Mouse (Mus musculus): ENCODE data around the gene Ttc7b. TPM values are rescaled to one million over a fixed set of nuclear protein-coding genes. Genes with fewer than 3 reads are reported as not detected.

Ttc7b gene
- total and polyA plus RNA-seq, 2 experiments: 7.7 to 10.7 TPM

- peaks cover 61% of the 10 kb centered on the region for H3K36me3 ChIP-seq (ENCODE audit: control insufficient read depth, insufficient read depth, low read length)
- WGBS: 9% methylated on average over 3 of the region's 3 CpGs
- H3K27me3 ChIP-seq (ENCODE audit: control insufficient read depth, insufficient read depth, low read length): no peaks in the 10 kb centered on the region
- H3K79me2 ChIP-seq (ENCODE audit: control insufficient read depth, insufficient read depth, low read length): no peaks in the 10 kb centered on the region
- TF ChIP-seq POLR2A (IDR thresholded peaks at IDR 0.05; ENCODE audit: extremely low read depth, insufficient read depth, low read length): no peak
- TF ChIP-seq CTCF (IDR thresholded peaks at IDR 0.05; ENCODE audit: low read depth, low read length): no peak
- peak; percentile 12 for DNase-seq (ENCODE audit: extremely low read depth, low read depth, low spot score)
- H3K9ac ChIP-seq (ENCODE audit: low read depth, low read length): no peak overlapping the region
- no peak overlapping the region for H3K4me3 ChIP-seq (ENCODE audit: insufficient read depth, low read depth, low read length)
- no peaks in the 10 kb centered on the region for H3K4me1 ChIP-seq (ENCODE audit: control insufficient read depth, insufficient read depth, low read length)
- H3K27ac ChIP-seq (replicated peaks; ENCODE audit: insufficient read depth, low read depth, low read length): no peak overlapping the region
Measured at GRCm38 (mm10) chr12:100369220-100369619, 151.4 kb downstream of the Ttc7b start.

- H3K4me1 ChIP-seq (ENCODE audit: control insufficient read depth, insufficient read depth, low read length): 0 out of 2 replicates have a peak, but pooled peaks cover 1% of the 10 kb centered on the region
- WGBS: 94% methylated on average over 12 of the region's 12 CpGs
- no peak for DNase-seq (ENCODE audit: extremely low read depth, low read depth, low spot score)
- no peaks in the 10 kb centered on the region for H3K27me3 ChIP-seq (ENCODE audit: control insufficient read depth, insufficient read depth, low read length)
- no peaks in the 10 kb centered on the region for H3K79me2 ChIP-seq (ENCODE audit: control insufficient read depth, insufficient read depth, low read length)
- H3K27ac ChIP-seq (replicated peaks; ENCODE audit: insufficient read depth, low read depth, low read length): no peak overlapping the region
- TF ChIP-seq CTCF (IDR thresholded peaks at IDR 0.05; ENCODE audit: low read depth, low read length) (no peak), POLR2A (IDR thresholded peaks at IDR 0.05; ENCODE audit: extremely low read depth, insufficient read depth, low read length) (no peak)
- H3K4me3 ChIP-seq (ENCODE audit: insufficient read depth, low read depth, low read length): no peak overlapping the region
- peaks cover 28% of the 10 kb centered on the region for H3K36me3 ChIP-seq (ENCODE audit: control insufficient read depth, insufficient read depth, low read length)
- H3K9ac ChIP-seq (ENCODE audit: low read depth, low read length): no peak overlapping the region
Measured at GRCm38 (mm10) chr12:100361330-100361729, 159.3 kb downstream of the Ttc7b start.

- TF ChIP-seq POLR2A (IDR thresholded peaks at IDR 0.05; ENCODE audit: extremely low read depth, insufficient read depth, low read length): no peak
- TF ChIP-seq CTCF (IDR thresholded peaks at IDR 0.05; ENCODE audit: low read depth, low read length): no peak
- no peak for DNase-seq (ENCODE audit: extremely low read depth, low read depth, low spot score)
- Histone ChIP-seq H3K9ac (ENCODE audit: low read depth, low read length) (no peak overlapping the region), H3K4me3 (ENCODE audit: insufficient read depth, low read depth, low read length) (no peak overlapping the region), H3K4me1 (ENCODE audit: control insufficient read depth, insufficient read depth, low read length) (0 out of 2 replicates have a peak, but pooled peaks cover 1% of the 10 kb centered on the region), H3K79me2 (ENCODE audit: control insufficient read depth, insufficient read depth, low read length) (no peaks in the 10 kb centered on the region), H3K27ac (replicated peaks; ENCODE audit: insufficient read depth, low read depth, low read length) (no peak overlapping the region), H3K36me3 (ENCODE audit: control insufficient read depth, insufficient read depth, low read length) (peaks cover 17% of the 10 kb centered on the region), H3K27me3 (ENCODE audit: control insufficient read depth, insufficient read depth, low read length) (no peaks in the 10 kb centered on the region)
- 77% methylated on average over 6 of the region's 6 CpGs for WGBS
Measured at GRCm38 (mm10) chr12:100358040-100358620, 162.5 kb downstream of the Ttc7b start.

- no peak overlapping the region for H3K4me3 ChIP-seq (ENCODE audit: insufficient read depth, low read depth, low read length)
- H3K79me2 ChIP-seq (ENCODE audit: control insufficient read depth, insufficient read depth, low read length): no peaks in the 10 kb centered on the region
- WGBS: 58% methylated on average over 7 of the region's 7 CpGs
- peak; percentile 75 for DNase-seq (ENCODE audit: extremely low read depth, low read depth, low spot score)
- H3K27me3 ChIP-seq (ENCODE audit: control insufficient read depth, insufficient read depth, low read length): no peaks in the 10 kb centered on the region
- no peak overlapping the region for H3K9ac ChIP-seq (ENCODE audit: low read depth, low read length)
- TF ChIP-seq CTCF (IDR thresholded peaks at IDR 0.05; ENCODE audit: low read depth, low read length) (no peak), POLR2A (IDR thresholded peaks at IDR 0.05; ENCODE audit: extremely low read depth, insufficient read depth, low read length) (no peak)
- peaks cover 13% of the 10 kb centered on the region for H3K36me3 ChIP-seq (ENCODE audit: control insufficient read depth, insufficient read depth, low read length)
- H3K4me1 ChIP-seq (ENCODE audit: control insufficient read depth, insufficient read depth, low read length): 0 out of 2 replicates have a peak, but pooled peaks cover 1% of the 10 kb centered on the region
- no peak overlapping the region for H3K27ac ChIP-seq (replicated peaks; ENCODE audit: insufficient read depth, low read depth, low read length)
Measured at GRCm38 (mm10) chr12:100356407-100356806, 164.2 kb downstream of the Ttc7b start.

GRCm38 (mm10) chr12:100355565-100355964, 165.1 kb downstream of the Ttc7b start:
- H3K27me3 ChIP-seq (ENCODE audit: control insufficient read depth, insufficient read depth, low read length): no peaks in the 10 kb centered on the region
- no peak overlapping the region for H3K27ac ChIP-seq (replicated peaks; ENCODE audit: insufficient read depth, low read depth, low read length)
- H3K79me2 ChIP-seq (ENCODE audit: control insufficient read depth, insufficient read depth, low read length): no peaks in the 10 kb centered on the region
- no peak for DNase-seq (ENCODE audit: extremely low read depth, low read depth, low spot score)
- H3K9ac ChIP-seq (ENCODE audit: low read depth, low read length): no peak overlapping the region
- H3K4me3 ChIP-seq (ENCODE audit: insufficient read depth, low read depth, low read length): no peak overlapping the region
- no peak for TF ChIP-seq CTCF (IDR thresholded peaks at IDR 0.05; ENCODE audit: low read depth, low read length)
- TF ChIP-seq POLR2A (IDR thresholded peaks at IDR 0.05; ENCODE audit: extremely low read depth, insufficient read depth, low read length): no peak
- peaks cover 14% of the 10 kb centered on the region for H3K36me3 ChIP-seq (ENCODE audit: control insufficient read depth, insufficient read depth, low read length)
- WGBS: 93% methylated on average over 5 of the region's 5 CpGs
- 0 out of 2 replicates have a peak, but pooled peaks cover 1% of the 10 kb centered on the region for H3K4me1 ChIP-seq (ENCODE audit: control insufficient read depth, insufficient read depth, low read length)

- 0 out of 2 replicates have a peak, but pooled peaks cover 1% of the 10 kb centered on the region for H3K4me1 ChIP-seq (ENCODE audit: control insufficient read depth, insufficient read depth, low read length)
- H3K4me3 ChIP-seq (ENCODE audit: insufficient read depth, low read depth, low read length): no peak overlapping the region
- H3K9ac ChIP-seq (ENCODE audit: low read depth, low read length): no peak overlapping the region
- 66% methylated on average over 7 of the region's 7 CpGs for WGBS
- DNase-seq (ENCODE audit: extremely low read depth, low read depth, low spot score): no peak
- TF ChIP-seq CTCF (IDR thresholded peaks at IDR 0.05; ENCODE audit: low read depth, low read length): no peak
- no peak for TF ChIP-seq POLR2A (IDR thresholded peaks at IDR 0.05; ENCODE audit: extremely low read depth, insufficient read depth, low read length)
- no peak overlapping the region for H3K27ac ChIP-seq (replicated peaks; ENCODE audit: insufficient read depth, low read depth, low read length)
- peaks cover 12% of the 10 kb centered on the region for H3K36me3 ChIP-seq (ENCODE audit: control insufficient read depth, insufficient read depth, low read length)
- H3K27me3 ChIP-seq (ENCODE audit: control insufficient read depth, insufficient read depth, low read length): no peaks in the 10 kb centered on the region
- H3K79me2 ChIP-seq (ENCODE audit: control insufficient read depth, insufficient read depth, low read length): no peaks in the 10 kb centered on the region
Measured at GRCm38 (mm10) chr12:100353954-100354353, 166.7 kb downstream of the Ttc7b start.
